Mouse (Mus musculus) MEL (cell line): ENCODE data around the gene Cct6b. TPM values are rescaled to one million over a fixed set of nuclear protein-coding genes. Genes with fewer than 3 reads are reported as not detected.

Source experiments
- DNase-seq: peaks from one replicate; pipeline ENCODE4 v3.0.0; 2011; ENCODE audit warnings: low read depth, low spot score
- H3K27ac ChIP-seq: 2 replicates; pipeline ENCODE4 v1.5.1; 2012; ENCODE audit warnings: low read depth, mild to moderate bottlenecking, control low read depth, low read length, moderate library complexity; ENCODE audit not compliant: control insufficient read depth
- H3K27me3 ChIP-seq, 2 experiments: fragments of 150-350 bp in 1 of 2; sonication (generic) in 1 of 2; 2 replicates each; pipeline ENCODE4 v1.6.1; 2012; ENCODE audit warnings: low read length in 2 of 2, mild to moderate bottlenecking in 2 of 2, improper control_type of control experiment in 1 of 2, moderate library complexity in 1 of 2; ENCODE audit not compliant: insufficient read depth in 2 of 2, control insufficient read depth in 1 of 2
- H3K36me3 ChIP-seq, 2 experiments: 2 replicates each; pipeline ENCODE4 v1.6.1; 2012 to 2014; ENCODE audit warnings: low read length in 2 of 2, improper control_type of control experiment in 1 of 2, inconsistent platforms in 1 of 2, mild to moderate bottlenecking in 1 of 2; ENCODE audit not compliant: insufficient read depth in 2 of 2, control insufficient read depth in 1 of 2
- H3K4me1 ChIP-seq, 2 experiments: fragments of 150-350 bp in 1 of 2; sonication (generic) in 1 of 2; 2 replicates each; pipeline ENCODE4 v1.6.1; 2012; ENCODE audit warnings: low read length in 2 of 2, improper control_type of control experiment in 1 of 2, mild to moderate bottlenecking in 1 of 2; ENCODE audit not compliant: insufficient read depth in 2 of 2, control insufficient read depth in 1 of 2
- H3K4me3 ChIP-seq, 2 experiments: fragments of 150-350 bp in 1 of 2; sonication (generic) in 1 of 2; 2 replicates each; pipeline ENCODE4 v1.5.1; 2012; ENCODE audit warnings: low read depth in 2 of 2, low read length in 2 of 2, mild to moderate bottlenecking in 2 of 2, moderate library complexity in 2 of 2, control low read depth in 1 of 2, improper control_type of control experiment in 1 of 2; ENCODE audit not compliant: control insufficient read depth in 1 of 2, insufficient read depth in 1 of 2
- H3K79me2 ChIP-seq: 2 replicates; pipeline ENCODE4 v1.6.1; 2012; ENCODE audit warnings: mild to moderate bottlenecking, low read length, moderate library complexity; ENCODE audit not compliant: control insufficient read depth, poor library complexity, insufficient read depth
- H3K9ac ChIP-seq: 2 replicates; pipeline ENCODE4 v1.6.1; 2012; ENCODE audit warnings: low read depth, mild to moderate bottlenecking, control low read depth, low read length, moderate library complexity; ENCODE audit not compliant: control insufficient read depth, poor library complexity, severe bottlenecking
- H3K9me3 ChIP-seq: fragments of 150-350 bp; sonication (generic); replicated peaks from 2 replicates; pipeline ENCODE4 v1.6.1; 2012; ENCODE audit warnings: mild to moderate bottlenecking, low read length, improper control_type of control experiment, moderate library complexity; ENCODE audit not compliant: insufficient read depth
- BHLHE40 ChIP-seq: IDR thresholded peaks from 2 replicates; pipeline ENCODE4 v1.6.1; 2012; ENCODE audit warnings: low read depth, mild to moderate bottlenecking, inconsistent platforms, low read length, improper control_type of control experiment, borderline replicate concordance
- CHD1 ChIP-seq: IDR thresholded peaks from 2 replicates; pipeline ENCODE4 v1.6.1; 2012; ENCODE audit warnings: low read depth, mild to moderate bottlenecking, inconsistent platforms, low read length, improper control_type of control experiment
- CHD2 ChIP-seq: IDR thresholded peaks from 2 replicates; pipeline ENCODE4 v1.6.1; 2011; ENCODE audit warnings: low read length, improper control_type of control experiment
- CTCF ChIP-seq, 3 experiments: IDR thresholded peaks in 2 of 3; conservative IDR thresholded peaks in 1 of 3; 2 replicates each; pipeline ENCODE4 v1.5.1; 2011 to 2012; ENCODE audit warnings: low read length in 3 of 3, low read depth in 2 of 3, mild to moderate bottlenecking in 2 of 3, improper control_type of control experiment in 1 of 3, inconsistent platforms in 1 of 3, mixed read lengths in 1 of 3, moderate library complexity in 1 of 3; ENCODE audit not compliant: control insufficient read depth in 1 of 3, insufficient read depth in 1 of 3, poor library complexity in 1 of 3, severe bottlenecking in 1 of 3
- E2F4 ChIP-seq: IDR thresholded peaks from 2 replicates; pipeline ENCODE4 v1.6.1; 2011; ENCODE audit warnings: low read depth, low read length, improper control_type of control experiment, borderline replicate concordance
- MAFK ChIP-seq: IDR thresholded peaks from 2 replicates; pipeline ENCODE4 v1.6.1; 2011; ENCODE audit warnings: low read depth, mild to moderate bottlenecking, low read length, improper control_type of control experiment, borderline replicate concordance
- MAX ChIP-seq: IDR thresholded peaks from 2 replicates; pipeline ENCODE4 v1.6.1; 2011; ENCODE audit warnings: low read length, improper control_type of control experiment
- NELFE ChIP-seq: IDR thresholded peaks from 2 replicates; pipeline ENCODE4 v1.6.1; 2011; ENCODE audit warnings: low read depth, low read length, improper control_type of control experiment
- POLR2AphosphoS5 ChIP-seq: IDR thresholded peaks from 2 replicates; pipeline ENCODE4 v1.6.1; 2012; ENCODE audit warnings: low read depth, borderline replicate concordance, mild to moderate bottlenecking, inconsistent platforms, low read length, moderate library complexity, mixed read lengths
- RAD21 ChIP-seq: IDR thresholded peaks from 2 replicates; pipeline ENCODE4 v1.6.1; 2011; ENCODE audit warnings: mild to moderate bottlenecking, low read depth, low read length, improper control_type of control experiment
- SMC3 ChIP-seq: IDR thresholded peaks from 2 replicates; pipeline ENCODE4 v1.6.1; 2011; ENCODE audit warnings: low read depth, low read length, improper control_type of control experiment
- UBTF ChIP-seq: IDR thresholded peaks from 2 replicates; pipeline ENCODE4 v1.6.1; 2012; ENCODE audit warnings: low read depth, mild to moderate bottlenecking, inconsistent platforms, low read length, improper control_type of control experiment, moderate library complexity, borderline replicate concordance; ENCODE audit not compliant: insufficient read depth
- USF1 ChIP-seq: IDR thresholded peaks from 2 replicates; pipeline ENCODE4 v1.6.1; 2014; ENCODE audit warnings: low read depth, mild to moderate bottlenecking, inconsistent platforms, low read length, improper control_type of control experiment, moderate library complexity
- USF2 ChIP-seq, 2 experiments: IDR thresholded peaks; 2 replicates each; pipeline ENCODE4 v1.6.1; 2011 to 2012; ENCODE audit warnings: improper control_type of control experiment in 2 of 2, low read length in 2 of 2, borderline replicate concordance in 1 of 2, inconsistent platforms in 1 of 2, low read depth in 1 of 2, mild to moderate bottlenecking in 1 of 2; ENCODE audit not compliant: insufficient read depth in 1 of 2
- polyA plus RNA-seq, 2 experiments: library from polyadenylated mRNA; stranded (reverse) in 1 of 2; unstranded in 1 of 2; fragments of >175 nt in 1 of 2; fragments of >200 nt in 1 of 2; gene quantifications; 2 replicates each; pipeline versions ENCODE4 v1.2.1 to v1.2.4; 2012; ENCODE audit warnings: low replicate concordance in 2 of 2, low read depth in 1 of 2; ENCODE audit not compliant: insufficient read length in 2 of 2, insufficient read depth in 1 of 2, missing spikeins in 1 of 2
- total RNA-seq: library from RNA; depleted of rRNA; stranded (reverse); fragments of 300-350 nt; gene quantifications from 2 replicates; pipeline ENCODE4 v1.2.3, GENCODE M21; 2012

Gene Cct6b
- total and polyA plus RNA-seq, 3 experiments: 0.21 to 0.31 TPM; not detected in 1

DNA sequence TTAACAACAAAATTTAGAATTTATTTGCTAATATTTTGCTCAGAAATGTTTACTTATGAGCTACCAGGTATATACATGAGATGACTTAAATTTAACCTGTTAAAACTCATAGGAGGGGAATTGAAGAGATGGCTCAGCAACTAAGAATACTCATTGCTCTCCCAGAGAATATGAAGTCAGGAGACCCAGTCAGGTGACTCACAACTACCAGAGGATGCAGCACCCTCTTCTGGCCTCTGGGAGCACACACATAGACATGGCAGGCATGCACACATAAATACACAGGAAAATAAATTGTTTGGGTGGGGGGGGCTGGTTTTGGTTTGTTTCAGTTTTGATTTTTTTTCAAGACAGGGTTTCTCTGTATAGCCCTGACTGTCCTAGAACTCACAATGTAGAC lies 25.1 kb downstream of the Cct6b start:
- Histone ChIP-seq H3K9me3 (no peaks in the 10 kb centered on the region), H3K27me3 (peaks cover 0 to 2% of the 10 kb centered on the region in 2 experiments; a peak in 2 of 4 replicates), H3K27ac (no peak overlapping the region), H3K4me1 (no peaks in the 10 kb centered on the region), H3K79me2 (no peaks in the 10 kb centered on the region), H3K4me3 (no peak overlapping the region), H3K36me3 (no peaks in the 10 kb centered on the region), H3K9ac (no peak overlapping the region)
- TF ChIP-seq UBTF (no peak), POLR2AphosphoS5 (no peak), CTCF (IDR thresholded peaks at IDR 0.05 in 2 of 3, conservative IDR thresholded peaks at IDR 0.05 in 1 of 3; ENCODE audit: control insufficient read depth in 1 of 3, insufficient read depth in 1 of 3, low read depth in 2 of 3, low read length in 3 of 3, poor library complexity in 1 of 3, severe bottlenecking in 1 of 3) (peak in 2 of 3 experiments; percentile 43 to 49; a peak in 4 of 6 replicates), MAFK (no peak), USF2 (IDR thresholded peaks at IDR 0.05; ENCODE audit: borderline replicate concordance in 1 of 2, insufficient read depth in 1 of 2, low read depth in 1 of 2, low read length in 2 of 2) (peak in 1 of 2 experiments; percentile 21; a peak in 1 of 4 replicates), CHD2 (no peak), USF1 (peak; percentile 80), MAX (no peak), RAD21 (peak; percentile 22), BHLHE40 (no peak), NELFE (no peak)
- peak; percentile 35 for DNase-seq

GRCm38 (mm10) chr11:82734227-82734626 lies 29.9 kb downstream of the Cct6b start:
- H3K27me3 ChIP-seq: peaks cover 0 to 2% of the 10 kb centered on the region in 2 experiments; a peak in 1 of 4 replicates
- H3K27ac ChIP-seq: no peak overlapping the region
- peak in 1 of 3 experiments; percentile 25; a peak in 1 of 6 replicates for TF ChIP-seq CTCF (IDR thresholded peaks at IDR 0.05 in 2 of 3, conservative IDR thresholded peaks at IDR 0.05 in 1 of 3; ENCODE audit: control insufficient read depth in 1 of 3, insufficient read depth in 1 of 3, low read depth in 2 of 3, low read length in 3 of 3, poor library complexity in 1 of 3, severe bottlenecking in 1 of 3)
- no peak for TF ChIP-seq CHD1
- peak; percentile 18 for TF ChIP-seq SMC3
- H3K4me3 ChIP-seq: no peak overlapping the region
- H3K4me1 ChIP-seq: no peaks in the 10 kb centered on the region
- H3K9me3 ChIP-seq: no peaks in the 10 kb centered on the region; the same call in 1 of the 2 replicates
- no peaks in the 10 kb centered on the region for H3K79me2 ChIP-seq
- no peaks in the 10 kb centered on the region for H3K36me3 ChIP-seq
- H3K9ac ChIP-seq: no peak overlapping the region
- DNase-seq: no peak

- H3K9ac ChIP-seq: no peak overlapping the region
- DNase-seq: peak; percentile 28
- TF ChIP-seq E2F4: no peak
- TF ChIP-seq RAD21: peak; percentile 29
- TF ChIP-seq CTCF (IDR thresholded peaks at IDR 0.05 in 2 of 3, conservative IDR thresholded peaks at IDR 0.05 in 1 of 3; ENCODE audit: control insufficient read depth in 1 of 3, insufficient read depth in 1 of 3, low read depth in 2 of 3, low read length in 3 of 3, poor library complexity in 1 of 3, severe bottlenecking in 1 of 3): peak; percentile 23 to 42 (median 34); a peak in 4 of 6 replicates
- TF ChIP-seq SMC3: peak; percentile 21; the same call in 1 of the 2 replicates
- H3K4me1 ChIP-seq: no peaks in the 10 kb centered on the region
- H3K36me3 ChIP-seq: no peaks in the 10 kb centered on the region
- H3K27ac ChIP-seq: no peak overlapping the region
- H3K79me2 ChIP-seq: no peaks in the 10 kb centered on the region
- H3K9me3 ChIP-seq: peaks cover 2% of the 10 kb centered on the region
- H3K27me3 ChIP-seq: peaks cover 0 to 2% of the 10 kb centered on the region in 2 experiments; a peak in 1 of 4 replicates
- no peak overlapping the region for H3K4me3 ChIP-seq
Measured at GRCm38 (mm10) chr11:82726862-82727261, 37.3 kb downstream of the Cct6b start.
